Mouse (Mus musculus): ENCODE measurements around the gene Prrt1. TPM values are rescaled to one million over a fixed set of nuclear protein-coding genes. Genes with fewer than 3 reads are reported as not detected.

Prrt1 gene
- total and polyA plus RNA-seq, 3 experiments: 1.0 TPM; not detected in 2

- TF ChIP-seq E2F4 (IDR thresholded peaks at IDR 0.05; ENCODE audit: borderline replicate concordance, low read depth, low read length) (no peak), POLR2A (IDR thresholded peaks at IDR 0.05; ENCODE audit: control insufficient read depth in 1 of 2, insufficient read depth in 1 of 2, low read depth in 1 of 2, low read length in 2 of 2, poor library complexity in 1 of 2) (peak; percentile 68 to 72; a peak in 3 of 4 replicates), HCFC1 (IDR thresholded peaks at IDR 0.05; ENCODE audit: low read depth, low read length) (peak; percentile 92), RAD21 (IDR thresholded peaks at IDR 0.05; ENCODE audit: low read depth, low read length) (no peak), CHD1 (IDR thresholded peaks at IDR 0.05; ENCODE audit: low read depth, low read length) (no peak), CHD2 (IDR thresholded peaks at IDR 0.05; ENCODE audit: low read length) (no peak), MXI1 (IDR thresholded peaks at IDR 0.05; ENCODE audit: low read depth, low read length) (peak; percentile 86), ELF1 (IDR thresholded peaks at IDR 0.05; ENCODE audit: low read depth, low read length) (peak; percentile 78), MYC (IDR thresholded peaks at IDR 0.05; ENCODE audit: low read depth, low read length) (no peak), TAL1 (IDR thresholded peaks at IDR 0.05; ENCODE audit: low read length) (no peak), MEF2A (IDR thresholded peaks at IDR 0.05; ENCODE audit: extremely low read depth, insufficient replicate concordance, low read depth, low read length, poor library complexity, severe bottlenecking) (no peak), KAT2A (conservative IDR thresholded peaks at IDR 0.05; ENCODE audit: low read depth, low read length) (peak; percentile 46; the same call in 1 of the 2 replicates), GABPA (IDR thresholded peaks at IDR 0.05; ENCODE audit: low read depth, low read length) (no peak), RCOR1 (IDR thresholded peaks at IDR 0.05; ENCODE audit: low read depth, low read length) (no peak), TBP (IDR thresholded peaks at IDR 0.05; ENCODE audit: low read depth, low read length) (no peak; the same call in 1 of the 2 replicates), TCF12 (IDR thresholded peaks at IDR 0.05; ENCODE audit: low read depth, low read length) (peak; percentile 19; the same call in 1 of the 2 replicates), UBTF (IDR thresholded peaks at IDR 0.05; ENCODE audit: borderline replicate concordance, insufficient read depth, low read depth, low read length) (no peak), MYB (IDR thresholded peaks at IDR 0.05; ENCODE audit: low read depth, low read length) (no peak), GATA1 (IDR thresholded peaks at IDR 0.05; ENCODE audit: low read depth, low read length) (0 out of 2 replicates have a peak, but pooled peaks have one; percentile 13), ZMIZ1 (IDR thresholded peaks at IDR 0.05; ENCODE audit: low read depth, low read length) (0 out of 2 replicates have a peak, but pooled peaks have one; percentile 29), ETS1 (IDR thresholded peaks at IDR 0.05; ENCODE audit: low read depth, low read length) (no peak; the same call in none of the 2 replicates), POLR2AphosphoS5 (IDR thresholded peaks at IDR 0.05; ENCODE audit: borderline replicate concordance, low read depth, low read length) (no peak), SIN3A (IDR thresholded peaks at IDR 0.05; ENCODE audit: low read length) (peak; percentile 100), NELFE (IDR thresholded peaks at IDR 0.05; ENCODE audit: low read depth, low read length) (peak; percentile 46; the same call in 1 of the 2 replicates), SMC3 (IDR thresholded peaks at IDR 0.05; ENCODE audit: low read depth, low read length) (no peak), USF1 (IDR thresholded peaks at IDR 0.05; ENCODE audit: low read depth, low read length) (no peak), ZNF384 (IDR thresholded peaks at IDR 0.05; ENCODE audit: low read depth, low read length) (no peak), JUND (IDR thresholded peaks at IDR 0.05; ENCODE audit: low read depth, low read length) (no peak), ZC3H11A (IDR thresholded peaks at IDR 0.05; ENCODE audit: low read depth, low read length) (no peak), USF2 (IDR thresholded peaks at IDR 0.05; ENCODE audit: borderline replicate concordance in 1 of 2, insufficient read depth in 1 of 2, low read depth in 1 of 2, low read length in 2 of 2) (no peak), NRF1 (IDR thresholded peaks at IDR 0.05; ENCODE audit: insufficient read depth, low read depth, low read length, poor library complexity, severe bottlenecking) (no peak), MAZ (IDR thresholded peaks at IDR 0.05; ENCODE audit: low read depth, low read length) (0 out of 2 replicates have a peak, but pooled peaks have one; percentile 12), MAX (IDR thresholded peaks at IDR 0.05; ENCODE audit: low read length) (no peak), EP300 (IDR thresholded peaks at IDR 0.05; ENCODE audit: low read depth in 1 of 2, low read length in 2 of 2) (no peak)
- H3K4me1 ChIP-seq (ENCODE audit: control insufficient read depth in 1 of 2, insufficient read depth in 2 of 2, low read length in 2 of 2): peaks cover 0 to 20% of the 10 kb centered on the region in 2 experiments; a peak in 3 of 4 replicates
- H3K4me3 ChIP-seq (ENCODE audit: control insufficient read depth in 1 of 2, insufficient read depth in 1 of 2, low read depth in 2 of 2, low read length in 2 of 2): peak within 1 kb of the TSS; percentile 63 to 67
- peak within 1 kb of the TSS; percentile 81 for H3K9ac ChIP-seq (ENCODE audit: control insufficient read depth, low read depth, low read length, poor library complexity, severe bottlenecking)
- peak; percentile 99 for DNase-seq (ENCODE audit: low read depth, low spot score)
- H3K9me3 ChIP-seq (replicated peaks; ENCODE audit: insufficient read depth, low read length): no peaks in the 10 kb centered on the region
- peaks cover 15% of the 10 kb centered on the region for H3K79me2 ChIP-seq (ENCODE audit: control insufficient read depth, insufficient read depth, low read length, poor library complexity)
- H3K27me3 ChIP-seq (ENCODE audit: control insufficient read depth in 1 of 2, insufficient read depth in 2 of 2, low read length in 2 of 2): no peaks in the 10 kb centered on the region
- H3K27ac ChIP-seq (ENCODE audit: control insufficient read depth, low read depth, low read length): peak within 1 kb of the TSS; percentile 76
- H3K36me3 ChIP-seq (ENCODE audit: control insufficient read depth in 1 of 2, insufficient read depth in 2 of 2, low read length in 2 of 2): peaks cover 0 to 12% of the 10 kb centered on the region in 2 experiments; a peak in 2 of 4 replicates
Observed at GRCm38 (mm10) chr17:34644608-34645007, 15.3 kb downstream of the Prrt1 start, which contains the start of gene Fkbpl. Gene Fkbpl, plus strand, starts transcription at chr17:34644764.

Measured in MEL (cell line).